In genomic region chr1:94078314-94078713, GRCm38 (mm10) we compare ENCODE assay signal across 18 mouse cellular contexts. TPM values are rescaled to one million over a fixed set of nuclear protein-coding genes. Genes with fewer than 3 reads are reported as not detected.
DNase-seq lines count a peak whose midpoint lies in the region; ATAC-seq lines count a peak whose summit lies in the region.
"Had no signal": no experiment of that assay in that cellular context is flagged by ENCODE, and none has a peak within 500 bp of the region (broad histone marks: within the 10 kb centered on the region; RNA-seq: fewer than 3 reads in every experiment).

No protein-coding gene starts in this region.

- no peak overlapping the region for H3K27ac ChIP-seq in kidney, embryonic 15.5 days
- H3K27ac ChIP-seq in intestine, embryonic 15.5 days = no peak overlapping the region
- H3K27ac ChIP-seq in hindbrain, embryonic 11.5 days (ENCODE audit: low read depth, low read length) = no peak overlapping the region
- H3K27ac ChIP-seq: forebrain, embryonic 10.5 days; hindbrain, embryonic 12.5 days; limb, embryonic 15.5 days; lung, embryonic 15.5 days; midbrain, embryonic 12.5 days; neural tube, embryonic 12.5 days had no signal

- no peak for ATAC-seq in kidney, embryonic 15.5 days (replicated peaks; ENCODE audit: low FRiP score)
- peak; percentile 25; the same call in 1 of the 2 replicates for ATAC-seq in megakaryocyte-erythroid progenitor cell, adult 5-6 weeks (replicated peaks; ENCODE audit: low FRiP score, low TSS enrichment, poor library complexity, severe bottlenecking)
- ATAC-seq in intestine, embryonic 15.5 days = no peak
- no peak for ATAC-seq in hindbrain, embryonic 11.5 days (ENCODE audit: low FRiP score)

- WGBS in kidney, embryonic 15.5 days = 52% methylated on average over 3 of the region's 3 CpGs
- WGBS in intestine, embryonic 15.5 days = 50% methylated on average over 3 of the region's 3 CpGs
- 80% methylated on average over 3 of the region's 3 CpGs for WGBS in hindbrain, embryonic 11.5 days

- no peak overlapping the region for H3K4me3 ChIP-seq in kidney, embryonic 15.5 days (replicated peaks)
- no peak overlapping the region for H3K4me3 ChIP-seq in intestine, embryonic 15.5 days (replicated peaks)
- no peak overlapping the region for H3K4me3 ChIP-seq in hindbrain, embryonic 11.5 days (ENCODE audit: low read depth, low read length)
- H3K4me3 ChIP-seq: forebrain, embryonic 10.5 days; heart, embryonic 12.5 days; hindbrain, embryonic 12.5 days; limb, embryonic 15.5 days; lung, embryonic 15.5 days; midbrain, embryonic 12.5 days; neural tube, embryonic 12.5 days had no signal

- peak; percentile 24 to 42 for DNase-seq in adrenal gland, adult (ENCODE audit: inconsistent age in 2 of 2, low spot score in 1 of 2)
- DNase-seq in adrenal gland, postnatal 4 days (ENCODE audit: low spot score in 2 of 2) = no peak
- DNase-seq in kidney, postnatal 4 days = peak; percentile 38 to 53
- DNase-seq in fibroblast of lung, adult 2 months (ENCODE audit: low read depth) = peak; percentile 8
- no peak for DNase-seq in hindbrain, embryonic 11.5 days (ENCODE audit: low spot score)

- H3K4me2 ChIP-seq in kidney, embryonic 15.5 days = no peak overlapping the region
- H3K4me2 ChIP-seq in intestine, embryonic 15.5 days (replicated peaks) = no peak overlapping the region
- H3K4me2 ChIP-seq in hindbrain, embryonic 11.5 days (replicated peaks; ENCODE audit: low read depth, low read length) = no peak overlapping the region
- H3K4me2 ChIP-seq: heart, embryonic 12.5 days; hindbrain, embryonic 12.5 days; limb, embryonic 15.5 days; lung, embryonic 15.5 days; midbrain, embryonic 12.5 days; neural tube, embryonic 12.5 days had no signal

- H3K4me1 ChIP-seq in kidney, embryonic 15.5 days = no peaks in the 10 kb centered on the region
- H3K4me1 ChIP-seq in intestine, embryonic 15.5 days (replicated peaks) = no peaks in the 10 kb centered on the region
- no peaks in the 10 kb centered on the region for H3K4me1 ChIP-seq in hindbrain, embryonic 11.5 days (replicated peaks; ENCODE audit: control insufficient read depth, insufficient read depth, low read length)
- H3K4me1 ChIP-seq: forebrain, embryonic 10.5 days; heart, embryonic 12.5 days; hindbrain, embryonic 12.5 days; lung, embryonic 15.5 days; midbrain, embryonic 12.5 days; neural tube, embryonic 12.5 days had no signal

- peaks cover 13% of the 10 kb centered on the region; the same call in 1 of the 2 replicates for H3K27me3 ChIP-seq in kidney, embryonic 15.5 days
- H3K27me3 ChIP-seq in intestine, embryonic 15.5 days (replicated peaks) = no peaks in the 10 kb centered on the region
- no peaks in the 10 kb centered on the region for H3K27me3 ChIP-seq in hindbrain, embryonic 11.5 days (ENCODE audit: control insufficient read depth, insufficient read depth, low read length)
- H3K27me3 ChIP-seq: lung, embryonic 15.5 days; neural tube, embryonic 12.5 days had no signal

- no peaks in the 10 kb centered on the region for H3K36me3 ChIP-seq in kidney, embryonic 15.5 days
- H3K36me3 ChIP-seq in intestine, embryonic 15.5 days = no peaks in the 10 kb centered on the region
- H3K36me3 ChIP-seq in hindbrain, embryonic 11.5 days (ENCODE audit: control insufficient read depth, insufficient read depth, low read length) = no peaks in the 10 kb centered on the region
- H3K36me3 ChIP-seq: forebrain, embryonic 10.5 days; heart, embryonic 12.5 days; hindbrain, embryonic 12.5 days; limb, embryonic 15.5 days; lung, embryonic 15.5 days; midbrain, embryonic 12.5 days; neural tube, embryonic 12.5 days had no signal

- H3K9me3 ChIP-seq in kidney, embryonic 15.5 days (replicated peaks) = no peaks in the 10 kb centered on the region
- no peaks in the 10 kb centered on the region for H3K9me3 ChIP-seq in intestine, embryonic 15.5 days
- H3K9me3 ChIP-seq in hindbrain, embryonic 11.5 days (ENCODE audit: control insufficient read depth, low read length) = no peaks in the 10 kb centered on the region
- H3K9me3 ChIP-seq: forebrain, embryonic 10.5 days; heart, embryonic 12.5 days; hindbrain, embryonic 12.5 days; limb, embryonic 15.5 days; lung, embryonic 15.5 days; midbrain, embryonic 12.5 days; neural tube, embryonic 12.5 days had no signal

- no peak overlapping the region for H3K9ac ChIP-seq in kidney, embryonic 15.5 days
- H3K9ac ChIP-seq in intestine, embryonic 15.5 days = no peak overlapping the region
- H3K9ac ChIP-seq in hindbrain, embryonic 11.5 days (ENCODE audit: low read depth, low read length) = no peak overlapping the region
- H3K9ac ChIP-seq: heart, embryonic 12.5 days; hindbrain, embryonic 12.5 days; limb, embryonic 15.5 days; lung, embryonic 15.5 days; midbrain, embryonic 12.5 days; neural tube, embryonic 12.5 days had no signal

RNA-seq across cellular contexts. Expression of gene Pdcd1, which starts 26.0 kb away (rescaled TPM):
- not detected for total RNA-seq in adrenal gland, postnatal 4 days (2021)
- not detected in 2 replicates for polyA plus RNA-seq in kidney, embryonic 15.5 days (2015; fragmentation: Nextera tagmentation; extraction: Ambion mirVana)
- 0.94 and 3.9 TPM in 2 replicates for total RNA-seq in megakaryocyte-erythroid progenitor cell, adult 5-6 weeks (2014; fragmentation: Nextera tagmentation)
- 0.19 and 0.65 TPM in 2 replicates for total RNA-seq in megakaryocyte-erythroid progenitor cell, adult 5-6 weeks (2017)
- polyA plus RNA-seq in intestine, embryonic 15.5 days (2015; fragmentation: Nextera tagmentation; extraction: Ambion mirVana) = 0.57 and 0.72 TPM in 2 replicates
- 0.13 TPM in 1 of 2 replicates, not detected in the other for polyA plus RNA-seq in hindbrain, embryonic 11.5 days (2014; fragmentation: Nextera tagmentation; extraction: Ambion mirVana)
- total RNA-seq: gastrocnemius, adult 18-20 months; layer of hippocampus, postnatal 14 days had no signal
- polyA plus RNA-seq: midbrain, embryonic 12.5 days; neural tube, embryonic 12.5 days had no signal

RNA-seq across cellular contexts. Expression of gene Neu4, which starts 58.1 kb away (rescaled TPM):
- not detected for total RNA-seq in adrenal gland, postnatal 4 days (2021)
- not detected in 2 replicates for polyA plus RNA-seq in kidney, embryonic 15.5 days (2015; fragmentation: Nextera tagmentation; extraction: Ambion mirVana)
- not detected in 2 replicates for total RNA-seq in megakaryocyte-erythroid progenitor cell, adult 5-6 weeks (2014; fragmentation: Nextera tagmentation)
- total RNA-seq in megakaryocyte-erythroid progenitor cell, adult 5-6 weeks (2017) = not detected in 2 replicates
- not detected in 2 replicates for polyA plus RNA-seq in intestine, embryonic 15.5 days (2015; fragmentation: Nextera tagmentation; extraction: Ambion mirVana)
- not detected in 2 replicates for polyA plus RNA-seq in hindbrain, embryonic 11.5 days (2014; fragmentation: Nextera tagmentation; extraction: Ambion mirVana)
- total RNA-seq: gastrocnemius, adult 18-20 months had no signal
- polyA plus RNA-seq: forebrain, embryonic 10.5 days; heart, embryonic 12.5 days; hindbrain, embryonic 12.5 days; intestine, postnatal 0 days; limb, embryonic 15.5 days; lung, embryonic 15.5 days; midbrain, embryonic 12.5 days; neural tube, embryonic 12.5 days had no signal

Comparison
In these comparisons a context has a peak if more than half of its experiments do, and no peak if none do; other contexts are left out.
1. DNase-seq: peak in adrenal gland, adult (2 of 2), kidney, postnatal 4 days (2 of 2) and fibroblast of lung, adult 2 months (single experiment); none in adrenal gland, postnatal 4 days (0 of 2) and hindbrain, embryonic 11.5 days (single experiment).